Mouse (Mus musculus) skeletal muscle tissue, adult 2 months (tissue): ENCODE data around the gene Crabp2.
"Not testable (repeated sequence)": the region's sequence is repeated elsewhere in the genome, so short reads cannot be mapped to it uniquely, and the experiment has no call there.

Experiments used
- DNase-seq: peaks from one replicate; pipeline ENCODE4 v3.0.0-alpha.2; 2012; ENCODE audit warnings: low read depth, low spot score

The Crabp2 gene

DNA sequence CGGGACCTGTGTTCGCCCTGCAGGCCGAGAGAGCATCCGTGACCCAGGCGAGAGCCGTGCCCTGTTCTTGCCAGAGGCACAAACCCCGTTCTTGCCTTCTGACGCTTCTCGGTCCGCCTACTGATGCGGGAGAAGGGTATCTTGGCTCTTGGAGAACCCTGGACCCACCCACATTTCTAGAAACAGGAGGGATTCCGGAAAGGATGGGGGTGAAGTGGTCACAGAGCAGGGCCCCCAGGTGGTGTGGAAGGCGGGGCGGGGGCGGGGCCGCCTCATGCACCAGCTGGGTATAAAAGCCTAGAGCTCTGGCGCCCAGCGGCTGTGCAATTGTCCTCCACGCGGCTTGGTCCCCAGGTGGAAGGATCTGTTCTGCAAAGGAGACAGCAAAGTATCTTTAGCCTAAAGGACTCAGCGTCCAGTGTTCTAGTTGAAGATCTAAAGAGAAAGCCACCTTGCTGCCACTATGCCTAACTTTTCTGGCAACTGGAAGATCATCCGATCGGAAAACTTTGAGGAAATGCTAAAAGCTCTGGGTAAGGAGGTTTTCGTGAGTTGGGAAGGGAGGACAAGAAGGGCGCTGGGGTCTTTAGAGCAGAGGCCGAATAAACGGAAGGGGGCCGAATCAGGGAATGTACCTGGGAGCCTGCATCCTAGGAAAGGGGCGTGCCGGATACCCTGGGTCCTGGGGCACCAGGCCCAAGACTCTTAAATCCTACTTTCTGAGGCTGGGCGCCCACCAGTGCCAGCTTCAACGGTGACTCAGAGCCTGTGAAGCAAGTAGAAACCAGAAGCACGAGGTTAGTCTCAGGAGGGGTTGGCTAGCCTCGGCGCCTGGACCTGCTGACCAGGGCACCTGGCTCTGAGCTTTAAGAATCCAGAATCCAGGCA lies at the start of gene Crabp2:
Crabp2 (plus strand) TSS at position 289 of the 888 bp plus-strand sequence.
- DNase-seq, result no peak

DNA sequence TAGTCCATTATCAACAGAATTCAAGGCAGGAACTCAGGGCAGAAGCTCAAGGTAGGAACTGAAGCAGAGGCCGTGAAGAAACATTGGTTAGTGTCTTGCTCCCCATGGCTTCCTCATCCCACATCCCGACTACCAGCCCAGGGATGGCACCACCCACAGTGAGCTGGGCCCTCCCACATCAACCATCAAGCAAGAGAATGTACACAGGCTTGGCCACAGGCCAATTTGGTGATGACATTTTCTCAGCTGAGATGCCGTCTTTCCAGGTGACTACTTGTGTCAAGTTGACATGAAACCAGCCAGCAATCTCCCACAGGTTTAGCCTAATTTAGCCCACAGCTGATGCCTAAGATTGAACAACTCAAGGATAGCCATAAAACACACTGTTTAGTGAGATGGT lies 49.2 kb upstream of the Crabp2 start:
- no peak for DNase-seq

- DNase-seq, result no peak
These were observed 48.7 kb upstream of the Crabp2 start for GRCm38 (mm10) chr3:87899776-87900175.

DNA sequence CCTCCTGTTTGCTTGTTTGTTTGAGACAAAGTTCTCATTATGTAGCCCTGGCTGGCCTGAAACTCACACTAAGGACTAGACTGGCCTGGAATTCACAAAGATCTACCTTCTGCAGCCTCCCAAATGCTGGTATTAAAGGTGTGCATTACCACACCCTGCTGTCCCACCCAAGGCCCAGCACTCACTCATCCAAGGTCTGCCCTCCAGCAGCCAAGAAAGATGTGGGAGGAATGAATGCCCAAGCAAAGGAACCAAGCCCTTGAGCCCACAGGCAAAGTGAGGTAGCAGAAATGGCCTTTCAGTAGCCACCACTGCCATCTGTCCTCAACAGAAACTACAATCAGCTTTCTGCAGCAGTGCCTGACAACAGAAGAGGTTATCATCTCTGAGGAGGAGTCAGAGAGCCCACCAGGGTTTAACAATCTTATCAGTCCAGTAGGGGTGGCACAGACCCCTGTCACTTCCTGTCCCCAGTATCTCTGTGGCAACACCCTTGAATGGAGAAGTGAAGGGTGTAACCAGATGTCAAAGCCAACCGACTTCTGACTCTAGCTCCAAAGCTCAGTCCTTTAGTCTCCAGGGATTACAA lies 47.3 kb upstream of the Crabp2 start:
- no peak for DNase-seq

GRCm38 (mm10) chr3:87901959-87902358 lies 46.5 kb upstream of the Crabp2 start:
- DNase-seq, result not testable (repeated sequence)

DNA sequence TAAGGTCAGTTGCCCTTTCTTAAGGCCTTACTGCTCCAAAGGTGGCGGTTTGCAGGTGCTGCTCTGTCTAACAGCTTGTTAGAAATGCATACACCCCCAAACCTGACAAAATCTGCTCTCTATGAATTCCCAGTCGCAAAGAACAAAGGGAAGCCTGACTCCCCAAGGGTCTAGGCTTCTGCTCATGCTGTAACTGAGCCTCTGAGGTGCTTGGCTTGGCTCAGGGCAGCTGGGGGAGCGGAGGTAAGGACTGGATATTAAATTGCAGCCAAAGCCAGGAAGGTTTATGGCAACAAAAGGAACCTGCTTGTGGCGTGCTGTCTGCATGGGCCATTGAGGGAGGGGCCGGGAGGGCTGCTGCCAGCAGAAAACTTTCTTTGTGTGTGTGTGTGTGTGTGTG lies 44.6 kb upstream of the Crabp2 start:
- no peak for DNase-seq

- DNase-seq, result peak; percentile 97
These were observed 42.5 kb upstream of the Crabp2 start, which contains the start of gene Hdgf for GRCm38 (mm10) chr3:87905880-87906485. Gene Hdgf (plus strand): TSS chr3:87906321.

GRCm38 (mm10) chr3:87906601-87906980 lies 41.9 kb upstream of the Crabp2 start:
- DNase-seq, result peak; percentile 93

GRCm38 (mm10) chr3:87906981-87907857 lies 41.2 kb upstream of the Crabp2 start:
- peak; percentile 71 for DNase-seq

DNA sequence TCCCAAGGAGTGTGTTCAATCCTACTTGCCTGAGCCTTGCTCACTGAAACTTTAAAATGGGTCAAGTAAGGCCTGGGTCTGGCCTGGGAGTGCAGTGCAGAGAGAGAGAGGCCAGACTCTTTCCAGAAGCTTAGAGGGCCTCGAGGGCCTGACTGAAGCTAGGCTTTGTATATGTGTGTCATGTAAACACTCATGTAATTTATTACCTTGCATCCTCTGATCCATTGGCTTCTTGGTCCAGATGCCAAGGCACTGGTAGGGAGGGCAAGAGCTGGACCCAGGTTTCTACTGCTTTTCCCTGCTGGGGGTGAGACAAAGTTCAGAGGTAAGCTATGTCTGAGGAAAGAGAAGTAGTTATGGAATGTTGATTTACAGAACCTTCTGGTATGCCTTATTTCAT lies 40.6 kb upstream of the Crabp2 start:
- no peak for DNase-seq

- DNase-seq, result no peak
These were observed 39.1 kb upstream of the Crabp2 start for GRCm38 (mm10) chr3:87909381-87909780.

DNA sequence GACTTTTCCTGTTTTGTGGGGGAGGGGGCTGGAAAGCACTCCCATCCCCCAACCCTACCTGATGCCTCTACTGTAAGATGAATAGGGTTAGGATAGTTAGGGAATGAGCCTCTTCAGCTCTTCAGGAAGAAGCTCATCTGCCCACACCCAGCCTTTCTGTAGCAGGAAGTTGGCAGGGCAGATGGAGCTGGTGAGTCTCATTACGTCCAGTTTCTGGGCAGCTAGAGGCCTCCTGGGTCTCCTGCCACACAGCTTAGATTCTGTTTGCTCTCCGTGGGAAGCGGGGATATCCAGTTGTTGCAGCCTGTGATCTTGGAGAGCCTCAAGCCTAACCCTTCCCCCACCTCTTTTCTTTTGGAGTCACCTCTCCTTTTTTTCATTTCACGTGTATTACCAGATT lies 38.6 kb upstream of the Crabp2 start:
- peak; percentile 36 for DNase-seq

- peak; percentile 74 for DNase-seq
These were observed 37.8 kb upstream of the Crabp2 start for GRCm38 (mm10) chr3:87910573-87911141.

DNA sequence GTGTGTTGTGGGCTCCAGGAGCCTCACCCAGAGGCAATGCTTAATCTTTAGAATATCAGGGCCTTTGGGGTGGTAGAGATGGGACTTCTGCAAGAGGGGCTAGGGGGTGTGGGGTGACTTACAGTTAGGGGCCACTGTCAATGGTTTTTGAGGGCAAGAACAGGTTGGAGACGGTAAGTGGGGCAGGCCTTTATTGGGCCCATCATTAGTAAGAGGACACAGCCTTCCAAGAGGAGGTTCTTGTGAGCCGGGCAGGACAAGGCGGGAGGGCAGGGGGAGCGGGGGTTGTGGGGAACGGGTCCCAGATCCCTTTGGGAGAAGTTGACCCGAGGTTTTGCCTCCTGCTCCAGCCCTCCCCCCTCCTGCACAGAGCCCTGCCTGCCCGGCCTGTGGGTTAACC lies 35.0 kb upstream of the Crabp2 start:
- DNase-seq, result no peak

GRCm38 (mm10) chr3:87913891-87914290 lies 34.6 kb upstream of the Crabp2 start:
- DNase-seq, result no peak

GRCm38 (mm10) chr3:87916990-87917389 lies 31.5 kb upstream of the Crabp2 start:
- DNase-seq, result no peak

GRCm38 (mm10) chr3:87918551-87918950 lies 29.9 kb upstream of the Crabp2 start:
- DNase-seq, result no peak

GRCm38 (mm10) chr3:87919336-87920108 lies 28.9 kb upstream of the Crabp2 start, which contains the start of gene Mrpl24:
Gene Mrpl24 (plus strand): TSS chr3:87919506.
- DNase-seq, result peak; percentile 88

- no peak for DNase-seq
These were observed 28.1 kb upstream of the Crabp2 start for GRCm38 (mm10) chr3:87920270-87920943.

DNA sequence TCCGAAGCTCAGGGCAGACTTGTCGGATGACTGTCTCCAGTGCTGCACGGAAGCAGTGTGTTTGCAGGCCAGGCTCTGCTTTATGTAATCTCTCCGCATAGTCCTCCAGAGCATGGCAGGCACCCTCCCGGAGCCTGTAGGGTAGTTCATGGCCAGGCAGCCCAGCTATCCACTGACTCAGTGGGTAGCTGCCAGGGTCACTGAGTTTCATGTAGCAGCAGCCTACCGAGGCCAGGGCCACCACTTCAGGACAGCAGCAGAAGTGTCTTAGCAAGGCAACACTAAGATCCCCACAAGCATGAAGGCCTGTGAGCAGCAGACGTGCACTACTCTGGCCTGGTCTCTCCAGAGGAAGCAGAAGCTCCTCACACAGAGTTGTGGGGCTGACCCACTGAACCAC lies 23.5 kb upstream of the Crabp2 start:
- no peak for DNase-seq
